Mouse (Mus musculus) fat pad, adult 2 months (tissue): ENCODE measurements at regions not wholly inside any gene's neighbourhood (a gene's known extent, or its start where the extent isn't known, plus 50 kb on each side); places are given as distances from the start of the nearest gene placed in this dataset.

Source experiments
- DNase-seq: peaks from one replicate; pipeline ENCODE4 v3.0.0-alpha.2; 2011; ENCODE audit warnings: low read depth, low spot score; ENCODE audit errors: extremely low read depth

DNA sequence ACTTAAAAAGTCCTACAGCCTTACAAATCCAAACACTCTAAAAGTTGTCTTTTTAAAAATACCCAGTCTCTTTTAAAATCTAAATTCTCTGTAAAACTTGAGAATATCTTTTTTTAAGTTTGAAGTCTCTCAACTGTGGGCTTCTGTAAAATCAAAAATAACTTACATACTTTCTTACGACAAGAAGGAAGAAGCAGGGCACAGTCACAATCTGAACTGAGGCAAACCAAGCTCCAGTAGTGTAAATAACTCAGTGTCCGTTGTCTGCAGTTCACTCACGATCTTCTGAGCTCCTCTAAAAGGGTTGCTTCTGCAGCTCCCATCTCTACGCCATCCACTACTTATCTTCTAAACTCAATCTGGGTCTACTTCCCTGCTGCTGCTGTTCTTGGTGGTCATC lies 512.5 kb downstream of the Pdcd6ip start:
- DNase-seq: no peak

DNA sequence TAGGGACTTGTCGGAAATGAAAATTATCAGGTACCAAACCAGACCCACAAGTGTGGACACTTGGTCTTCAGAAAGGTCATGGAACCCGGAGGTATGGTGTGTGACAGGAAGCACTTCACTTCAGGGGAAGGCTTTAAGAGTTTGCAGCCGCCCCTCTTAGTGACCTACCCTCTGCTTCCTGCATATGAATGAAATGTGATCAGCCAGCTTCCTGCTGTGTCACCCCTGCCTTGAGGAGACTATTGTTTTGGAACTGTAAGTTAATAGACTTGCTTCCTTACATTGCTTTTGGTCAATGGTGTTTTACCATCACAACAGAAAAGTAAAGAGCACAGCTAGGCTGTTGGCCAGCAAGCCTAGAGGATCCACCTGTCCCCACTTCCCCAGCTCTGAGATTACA lies 515.3 kb downstream of the Pdcd6ip start:
- DNase-seq: no peak

- DNase-seq: no peak
These were observed 516.9 kb downstream of the Pdcd6ip start for GRCm38 (mm10) chr9:113191163-113191562.

GRCm38 (mm10) chr9:113181182-113181581 lies 526.9 kb downstream of the Pdcd6ip start:
- no peak for DNase-seq

DNA sequence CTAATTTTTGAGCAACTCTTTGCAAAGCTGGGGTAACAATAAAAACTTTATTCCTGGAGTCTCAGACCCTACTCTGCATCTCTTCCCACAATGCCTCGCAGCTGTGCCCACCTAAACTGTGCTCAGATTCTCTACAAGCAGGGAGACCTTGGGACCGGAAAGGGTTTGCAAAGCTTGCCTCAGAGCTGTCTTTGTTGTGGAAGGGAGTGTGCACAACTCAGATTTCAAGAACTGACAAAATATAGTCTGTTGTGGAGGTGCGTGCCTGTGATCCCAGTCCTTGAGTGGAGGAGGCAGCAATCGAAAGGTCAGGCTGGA lies 530.2 kb downstream of the Pdcd6ip start:
- no peak for DNase-seq

- no peak for DNase-seq
These were observed 530.7 kb downstream of the Pdcd6ip start for GRCm38 (mm10) chr9:113177181-113177917.

DNA sequence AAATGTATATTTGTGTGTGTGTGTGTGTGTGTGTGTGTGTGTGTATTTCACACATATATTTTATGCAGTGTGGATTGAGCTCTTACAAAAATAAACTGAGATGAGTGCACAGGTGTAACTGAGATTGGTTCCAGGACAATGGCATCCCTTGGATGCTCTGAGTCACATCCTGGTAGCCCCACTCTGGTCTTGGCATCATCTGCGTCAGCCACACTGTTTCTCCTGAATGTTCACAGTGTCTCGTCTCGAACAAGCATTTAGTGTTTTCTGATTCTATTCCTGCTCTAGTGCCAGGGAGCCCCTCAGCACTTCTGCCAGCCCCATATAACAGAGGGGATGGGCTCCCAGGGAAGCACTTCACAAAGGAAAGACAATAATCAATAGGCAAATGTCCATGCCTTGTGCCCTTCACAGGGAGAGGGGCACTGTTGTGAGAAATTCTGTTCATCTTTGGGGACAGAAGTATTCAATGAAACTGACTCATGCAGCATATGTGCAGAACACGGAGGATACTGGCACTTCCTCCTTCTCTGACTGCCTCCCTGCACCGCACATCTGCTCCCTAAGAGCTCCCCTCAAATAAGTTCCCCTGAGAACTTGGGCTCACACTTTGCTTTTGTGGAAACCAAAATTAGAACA lies 536.2 kb downstream of the Pdcd6ip start:
- DNase-seq: no peak

GRCm38 (mm10) chr9:113162897-113163874 lies 544.9 kb downstream of the Pdcd6ip start:
- DNase-seq: no peak

DNA sequence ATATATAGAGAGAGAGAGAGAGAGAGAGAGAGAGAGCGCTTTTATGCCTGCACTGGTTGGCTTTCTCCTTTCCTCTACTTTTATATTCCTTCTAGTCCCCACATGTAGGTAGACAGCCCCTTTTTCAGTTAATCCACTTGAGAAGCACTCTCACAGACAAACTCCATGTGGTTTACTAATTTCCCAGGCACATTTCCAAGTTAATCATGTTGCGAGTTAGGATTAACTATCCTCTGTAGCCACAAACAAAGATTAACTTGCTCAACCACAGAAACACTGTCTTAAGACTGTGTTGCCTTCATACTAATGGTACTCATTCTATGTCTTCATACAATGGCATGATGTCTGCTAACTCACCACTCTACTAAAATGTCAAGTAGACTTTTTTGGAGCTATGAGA lies 548.0 kb downstream of the Pdcd6ip start:
- no peak for DNase-seq

GRCm38 (mm10) chr9:113158080-113158479 lies 550.0 kb downstream of the Pdcd6ip start:
- DNase-seq: no peak

DNA sequence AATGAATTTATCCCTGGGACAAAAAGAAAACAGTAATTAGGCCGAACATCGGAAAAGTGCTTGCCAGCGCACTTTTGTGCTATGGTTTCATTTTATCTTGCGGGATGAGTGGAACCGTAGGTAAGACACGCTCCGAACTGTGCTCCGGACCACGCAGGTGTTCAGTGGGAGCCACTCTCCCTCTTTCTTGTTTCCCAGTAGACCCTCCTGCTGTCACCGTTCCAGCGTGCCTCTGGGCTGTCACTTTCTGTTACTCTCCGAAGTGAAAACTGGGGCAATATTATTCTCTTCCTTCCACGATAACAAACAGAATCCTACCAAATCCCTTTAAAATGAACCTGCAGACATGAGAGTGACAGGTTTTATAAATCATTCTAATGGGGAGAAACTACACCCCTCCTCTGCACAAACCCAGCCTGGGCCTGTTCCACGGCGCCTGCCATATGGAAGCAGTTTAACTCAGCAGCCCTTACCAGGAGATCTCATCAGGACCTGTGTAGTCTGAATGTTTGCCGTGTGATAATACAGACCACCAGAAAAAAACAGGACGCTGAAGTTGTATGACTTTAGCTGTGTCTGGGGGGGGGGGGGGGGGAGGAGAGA lies 550.5 kb downstream of the Pdcd6ip start:
- no peak for DNase-seq

GRCm38 (mm10) chr9:113156707-113157106 lies 551.4 kb downstream of the Pdcd6ip start:
- no peak for DNase-seq

- no peak for DNase-seq
These were observed 559.0 kb downstream of the Pdcd6ip start for GRCm38 (mm10) chr9:113149084-113149483.

DNA sequence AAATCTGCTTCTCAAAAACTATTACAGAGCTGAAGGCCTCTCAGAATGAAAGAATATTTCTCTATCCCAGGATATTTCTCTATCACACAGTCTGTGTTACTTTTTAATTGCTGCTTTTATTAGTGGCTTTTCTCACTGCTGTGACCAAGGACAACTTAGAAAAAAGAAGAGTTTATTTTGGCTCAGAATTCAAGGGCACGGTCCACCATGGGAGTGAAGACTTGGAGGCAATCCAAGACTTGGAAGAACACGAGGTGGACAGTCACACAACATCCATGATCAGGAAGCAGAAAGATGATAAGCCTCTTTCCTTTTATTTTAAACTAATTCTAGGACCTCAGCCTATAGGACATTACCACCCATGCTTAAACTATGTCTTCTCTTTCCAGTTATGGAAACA lies 561.5 kb downstream of the Pdcd6ip start:
- DNase-seq: no peak

- DNase-seq: no peak
These were observed 563.0 kb downstream of the Pdcd6ip start for GRCm38 (mm10) chr9:113145036-113145435.

DNA sequence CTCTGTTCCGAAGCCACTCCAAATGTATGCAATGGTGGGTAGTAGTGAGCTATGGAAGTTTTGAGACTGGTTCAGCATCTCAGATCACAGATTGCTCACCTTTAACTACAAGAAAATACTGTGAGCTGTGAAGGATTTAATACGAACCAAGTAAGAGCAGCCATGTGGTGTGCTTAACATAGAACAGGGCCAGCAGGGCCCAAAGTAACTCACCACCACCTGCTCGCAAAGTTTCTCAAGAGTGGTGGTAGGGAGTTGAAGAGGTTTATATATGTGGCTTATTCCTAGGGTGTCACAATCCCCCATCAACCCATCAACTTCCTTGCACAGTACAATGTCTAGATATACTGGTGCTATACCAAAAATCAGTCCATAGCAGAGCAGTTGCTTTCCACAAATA lies 573.4 kb downstream of the Pdcd6ip start:
- DNase-seq: no peak

DNA sequence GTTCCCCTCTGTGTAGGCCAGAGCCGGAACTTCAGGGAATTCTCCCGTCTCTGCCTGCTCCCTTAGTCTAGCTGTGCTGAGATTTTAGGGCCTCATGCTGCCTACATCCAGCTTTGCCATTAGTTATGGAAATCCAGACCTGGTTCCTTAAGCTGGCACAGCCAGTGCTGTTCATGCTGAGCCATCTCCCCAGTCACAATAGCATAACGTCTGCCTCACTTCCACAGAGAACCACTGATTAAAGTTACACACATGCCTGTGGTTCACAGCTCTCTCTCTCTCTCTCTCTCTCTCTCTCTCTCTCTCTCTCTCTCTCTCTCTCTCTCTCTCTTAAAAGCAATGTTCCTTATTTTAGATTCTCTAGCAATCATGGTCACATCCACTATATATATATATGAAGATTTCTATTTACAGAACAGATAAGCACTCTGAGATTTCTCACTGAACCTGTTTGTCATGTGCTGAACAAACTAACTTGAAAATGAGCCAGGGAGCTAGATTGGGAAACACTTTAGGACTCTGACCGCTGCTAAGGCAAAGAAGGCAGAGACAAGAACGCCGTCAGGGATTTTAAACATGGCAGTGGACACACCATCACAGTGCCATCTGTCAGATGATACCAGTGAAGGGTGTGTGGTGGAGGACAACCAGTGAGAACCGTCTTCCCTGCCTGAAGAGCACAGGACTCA lies 584.9 kb downstream of the Pdcd6ip start:
- no peak for DNase-seq

- no peak for DNase-seq
These were observed 585.8 kb downstream of the Pdcd6ip start for GRCm38 (mm10) chr9:113122253-113122749.

DNA sequence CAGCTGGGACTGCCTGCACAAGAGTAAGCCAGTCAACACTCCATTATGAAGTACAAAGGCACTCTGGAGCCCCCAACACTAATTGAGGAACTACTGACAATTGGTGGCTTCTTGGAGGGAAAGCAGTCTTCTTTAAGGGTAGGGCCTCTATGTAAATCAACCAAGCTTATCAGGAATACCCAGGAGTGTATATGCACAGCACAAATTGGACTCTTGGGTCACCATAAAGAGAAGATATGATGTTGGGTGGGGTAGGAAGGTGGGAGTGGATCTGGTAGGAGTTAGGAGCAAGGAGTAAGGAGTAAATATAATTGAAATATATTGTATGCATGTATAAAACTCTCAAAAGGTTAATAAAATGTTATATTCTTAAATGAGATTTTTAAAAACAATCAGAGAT lies 587.7 kb downstream of the Pdcd6ip start:
- no peak for DNase-seq

DNA sequence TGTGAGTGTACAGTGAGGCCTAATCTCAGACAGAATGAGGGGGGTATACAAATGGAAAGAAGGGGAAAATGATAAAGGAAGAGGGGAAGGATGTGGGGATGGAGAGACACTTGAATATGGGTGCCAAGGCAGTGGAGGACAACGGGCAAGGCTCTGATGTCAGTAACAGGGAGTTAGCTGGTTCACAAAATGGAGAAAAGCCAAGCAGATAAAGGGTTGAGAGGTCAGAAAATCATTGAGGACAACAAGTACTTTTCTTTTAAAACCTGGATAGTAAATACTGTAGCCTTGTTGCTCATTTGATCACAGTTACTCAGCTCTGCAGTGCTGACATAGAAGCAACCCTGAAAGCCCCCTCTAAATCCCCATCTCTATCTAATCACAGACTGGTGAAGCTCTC lies 588.3 kb downstream of the Pdcd6ip start:
- DNase-seq: no peak

DNA sequence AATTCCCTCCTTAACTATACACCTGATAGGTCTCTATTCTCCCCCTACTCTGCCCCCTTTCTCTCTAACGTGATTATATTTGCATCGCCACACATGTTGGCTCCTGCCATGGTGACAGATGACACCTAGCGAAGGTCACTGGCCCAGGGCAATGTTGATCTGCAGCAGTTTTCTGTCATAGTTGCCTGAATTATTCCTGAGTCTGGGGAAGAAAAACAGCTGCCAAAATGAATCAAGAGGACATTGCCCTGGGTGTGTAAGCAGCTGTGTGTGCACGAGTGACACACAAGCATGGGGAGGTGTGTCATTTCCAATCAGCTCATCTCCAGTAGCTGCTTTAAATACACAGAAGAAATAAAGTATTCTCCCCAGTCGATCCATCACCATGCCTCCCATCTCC lies 592.5 kb downstream of the Pdcd6ip start:
- no peak for DNase-seq
